Mouse (Mus musculus): ENCODE data around the gene Urah.

- TF ChIP-seq CTCF (IDR thresholded peaks at IDR 0.05; ENCODE audit: low read depth) (no peak), EP300 (IDR thresholded peaks at IDR 0.05; ENCODE audit: low read depth) (no peak)
Observed at GRCm38 (mm10) chr7:140858746-140859145, 23.9 kb downstream of the Urah start.

Data from liver, postnatal 0 days (tissue).